Mouse (Mus musculus) retina, adult 2 months (tissue): ENCODE data around the gene Gstk1.

Experiments
- DNase-seq: peaks from one replicate; pipeline ENCODE4 v3.0.0-alpha.2; 2012; ENCODE audit warnings: low read depth, low spot score

Gene Gstk1

GRCm38 (mm10) chr6:42245711-42246353, at the start of gene Gstk1:
Gstk1 (plus strand) TSS chr6:42245935.
- DNase-seq = peak; percentile 77

- peak; percentile 32 for DNase-seq
Observed at GRCm38 (mm10) chr6:42197710-42198109, 48.0 kb upstream of the Gstk1 start.

GRCm38 (mm10) chr6:42199498-42199897, 46.2 kb upstream of the Gstk1 start:
- no peak for DNase-seq

GRCm38 (mm10) chr6:42215028-42215427, 30.7 kb upstream of the Gstk1 start, which contains the start of gene Tas2r144:
Tas2r144 (plus strand) TSS chr6:42215328.
- DNase-seq = no peak

- DNase-seq = no peak
Observed at GRCm38 (mm10) chr6:42222286-42222685, 23.4 kb upstream of the Gstk1 start.

GRCm38 (mm10) chr6:42225046-42225445, 20.7 kb upstream of the Gstk1 start:
- no peak for DNase-seq

- DNase-seq = peak; percentile 38
Observed at GRCm38 (mm10) chr6:42227240-42228101, 18.3 kb upstream of the Gstk1 start.

- no peak for DNase-seq
Observed at GRCm38 (mm10) chr6:42229610-42230009, 16.1 kb upstream of the Gstk1 start.

GRCm38 (mm10) chr6:42231191-42231590, 14.5 kb upstream of the Gstk1 start:
- no peak for DNase-seq

- DNase-seq = no peak
Observed at GRCm38 (mm10) chr6:42237276-42237805, 8.4 kb upstream of the Gstk1 start.

- no peak for DNase-seq
Observed at GRCm38 (mm10) chr6:42241311-42242045, 4.3 kb upstream of the Gstk1 start.

GRCm38 (mm10) chr6:42247173-42247572, 1.4 kb downstream of the Gstk1 start:
- DNase-seq = peak; percentile 42

GRCm38 (mm10) chr6:42247981-42248380, 2.2 kb downstream of the Gstk1 start:
- no peak for DNase-seq

GRCm38 (mm10) chr6:42251791-42252190, 6.1 kb downstream of the Gstk1 start:
- DNase-seq = no peak

GRCm38 (mm10) chr6:42253103-42253502, 7.4 kb downstream of the Gstk1 start:
- DNase-seq = no peak

- no peak for DNase-seq
Observed at GRCm38 (mm10) chr6:42257303-42257863, 11.6 kb downstream of the Gstk1 start.

- no peak for DNase-seq
Observed at GRCm38 (mm10) chr6:42260430-42260829, 14.7 kb downstream of the Gstk1 start.

- DNase-seq = no peak
Observed at GRCm38 (mm10) chr6:42261524-42262170, 15.9 kb downstream of the Gstk1 start, which contains the start of gene Tmem139. Tmem139 (plus strand) TSS chr6:42261970.

GRCm38 (mm10) chr6:42264626-42265312, 19.0 kb downstream of the Gstk1 start, which contains the start of gene Casp2:
Casp2 (plus strand) TSS chr6:42264985.
- peak; percentile 95 for DNase-seq
